Mouse (Mus musculus) forebrain, embryonic 14.5 days (tissue): ENCODE measurements around the gene Cabin1. TPM values are rescaled to one million over a fixed set of nuclear protein-coding genes. Genes with fewer than 3 reads are reported as not detected.

Source experiments
- ATAC-seq: fragments of 200-750 bp; cut with Nextera tagmentation; 2 replicates; pipeline ENCODE4 v1.8.0; 2017; ENCODE audit warnings: mild to moderate bottlenecking, moderate library complexity
- DNase-seq: peaks from one replicate; pipeline ENCODE4 v3.0.0-alpha.2; 2015; ENCODE audit warnings: low spot score
- H3K27ac ChIP-seq: fragments of 300-500 bp; sonication (generic); 2 replicates; pipeline ENCODE4 v1.5.1; 2014; ENCODE audit warnings: low read depth, mild to moderate bottlenecking, control low read depth, low read length, moderate library complexity
- H3K27me3 ChIP-seq: fragments of 300-500 bp; sonication (generic); replicated peaks from 2 replicates; pipeline ENCODE4 v1.6.1; 2014; ENCODE audit warnings: low read length, control low read depth, mixed read lengths; ENCODE audit not compliant: control insufficient read depth, insufficient read depth
- H3K36me3 ChIP-seq: fragments of 300-500 bp; sonication (generic); 2 replicates; pipeline ENCODE4 v1.6.1; 2014; ENCODE audit warnings: low read length, control low read depth; ENCODE audit not compliant: control insufficient read depth, insufficient read depth
- H3K4me1 ChIP-seq: fragments of 300-500 bp; sonication (generic); 2 replicates; pipeline ENCODE4 v1.6.1; 2014; ENCODE audit warnings: antibody characterized with exemption, low read length, control low read depth; ENCODE audit not compliant: control insufficient read depth, insufficient read depth
- H3K4me2 ChIP-seq: fragments of 300-500 bp; sonication (generic); 2 replicates; pipeline ENCODE4 v1.6.1; 2014; ENCODE audit warnings: mild to moderate bottlenecking, control low read depth, low read length
- H3K4me3 ChIP-seq: fragments of 300-500 bp; sonication (generic); 2 replicates; pipeline ENCODE4 v1.5.1; 2014; ENCODE audit warnings: low read depth, low read length, control low read depth
- H3K9ac ChIP-seq: fragments of 300-500 bp; sonication (generic); 2 replicates; pipeline ENCODE4 v1.6.1; 2014; ENCODE audit warnings: mild to moderate bottlenecking, low read length, control low read depth, moderate library complexity
- H3K9me3 ChIP-seq: fragments of 300-500 bp; sonication (generic); replicated peaks from 2 replicates; pipeline ENCODE4 v1.6.1; 2016; ENCODE audit warnings: low read length, control low read depth, mixed read lengths; ENCODE audit not compliant: control insufficient read depth
- WGBS: fragments of 180-500 bp; shearing (Covaris S2); extraction: QIAGEN DNeasy Blood & Tissue Kit; methylation state at CpG from one replicate; pipeline ENCODE4 v1.1.7; 2014; 5-methylcytosine and 5-hydroxymethylcytosine counted together
- polyA plus RNA-seq: library from polyadenylated mRNA; unstranded; fragments of >200 nt; fragmentation: Nextera tagmentation; extraction: Ambion mirVana; gene quantifications from 2 replicates; pipeline ENCODE4 v1.2.1, GENCODE M21; 2014

The Cabin1 gene
- polyA plus RNA-seq, 1 experiment from 2014 or later: 32.0 TPM

DNA sequence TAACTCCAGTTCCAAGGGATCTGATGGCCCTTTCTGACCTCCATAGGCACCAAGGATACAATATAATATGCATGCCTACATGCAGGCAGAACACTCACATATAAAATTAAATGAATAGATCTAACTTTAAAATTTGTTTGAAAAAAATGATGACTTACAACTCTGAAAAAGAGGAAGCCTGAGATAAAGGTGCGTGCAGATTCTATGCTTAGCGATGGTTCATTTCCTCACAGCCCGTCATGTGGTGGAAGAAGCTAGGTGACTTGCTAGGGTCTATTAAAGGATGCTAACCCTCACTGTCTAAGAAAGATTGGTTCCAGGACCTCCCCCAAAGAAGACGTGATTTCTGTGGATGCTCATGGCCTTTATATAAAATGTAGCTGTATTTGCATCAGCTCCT lies 148.1 kb downstream of the Cabin1 start:
- no peaks in the 10 kb centered on the region for H3K36me3 ChIP-seq
- H3K9ac ChIP-seq: no peak overlapping the region
- no peaks in the 10 kb centered on the region for H3K9me3 ChIP-seq
- DNase-seq: no peak
- ATAC-seq: no peak
- H3K4me2 ChIP-seq: no peak overlapping the region
- H3K27ac ChIP-seq: no peak overlapping the region
- no peaks in the 10 kb centered on the region for H3K4me1 ChIP-seq
- WGBS: 86% methylated on average over 4 of the region's 4 CpGs
- H3K27me3 ChIP-seq: no peaks in the 10 kb centered on the region
- no peak overlapping the region for H3K4me3 ChIP-seq

DNA sequence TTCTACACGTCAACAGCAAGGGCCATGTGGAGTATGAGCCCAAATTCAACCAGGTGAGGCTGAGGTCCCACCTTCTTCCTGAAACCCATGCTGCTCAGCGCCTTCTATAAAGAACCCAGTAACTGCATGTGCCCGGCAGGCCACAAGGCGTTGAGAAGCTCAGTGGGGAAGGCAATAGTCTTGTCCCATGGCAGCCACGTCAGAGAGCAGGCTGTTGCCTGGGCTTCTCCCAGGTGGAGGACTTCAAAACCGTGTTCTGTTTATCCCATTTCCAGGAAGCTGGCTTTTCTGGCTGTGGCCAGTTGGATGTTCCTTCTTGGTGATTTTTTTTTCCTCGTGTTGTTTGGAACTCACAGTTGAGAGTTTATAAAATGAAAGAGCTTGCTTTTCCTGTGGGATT lies 153.7 kb downstream of the Cabin1 start:
- Histone ChIP-seq H3K4me1 (no peaks in the 10 kb centered on the region), H3K4me2 (no peak overlapping the region), H3K9ac (no peak overlapping the region), H3K4me3 (no peak overlapping the region), H3K36me3 (no peaks in the 10 kb centered on the region), H3K27me3 (no peaks in the 10 kb centered on the region), H3K9me3 (no peaks in the 10 kb centered on the region), H3K27ac (no peak overlapping the region)
- WGBS: 73% methylated on average over 7 of the region's 7 CpGs
- DNase-seq: no peak
- ATAC-seq: no peak

DNA sequence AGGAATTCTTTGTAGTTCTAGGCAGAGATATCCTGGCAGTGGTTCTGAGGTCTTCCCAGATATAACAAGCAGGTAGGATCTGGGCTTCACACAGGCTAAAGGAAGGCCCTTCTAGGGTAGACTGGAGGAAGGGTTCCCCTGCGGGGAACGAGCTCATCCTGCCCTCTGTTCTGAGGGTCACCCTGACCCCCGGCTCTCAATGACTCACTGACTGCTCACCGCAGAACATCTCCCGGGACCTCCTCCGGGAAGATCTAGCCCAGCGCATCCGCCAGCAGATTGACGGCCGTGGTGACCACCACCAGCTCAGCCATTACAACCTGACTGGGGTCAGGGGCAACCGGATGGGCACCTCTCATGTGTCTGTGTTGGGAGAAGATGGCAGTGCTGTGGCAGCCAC lies 155.2 kb downstream of the Cabin1 start:
- no peak overlapping the region for H3K9ac ChIP-seq
- H3K36me3 ChIP-seq: no peaks in the 10 kb centered on the region

GRCm38 (mm10) chr10:75607253-75607652 lies 156.9 kb downstream of the Cabin1 start:
- no peaks in the 10 kb centered on the region for H3K36me3 ChIP-seq
- 86% methylated on average over 4 of the region's 4 CpGs for WGBS
- H3K4me3 ChIP-seq: no peak overlapping the region
- H3K4me1 ChIP-seq: no peaks in the 10 kb centered on the region
- H3K27ac ChIP-seq: no peak overlapping the region
- no peak for ATAC-seq
- H3K27me3 ChIP-seq: no peaks in the 10 kb centered on the region
- no peaks in the 10 kb centered on the region for H3K9me3 ChIP-seq
- no peak overlapping the region for H3K9ac ChIP-seq
- DNase-seq: no peak
- H3K4me2 ChIP-seq: no peak overlapping the region

More for the DNA sequence above, 155.2 kb downstream of the Cabin1 start:
- Histone ChIP-seq H3K27ac (no peak overlapping the region), H3K27me3 (no peaks in the 10 kb centered on the region), H3K9me3 (no peaks in the 10 kb centered on the region), H3K4me1 (no peaks in the 10 kb centered on the region), H3K4me2 (no peak overlapping the region), H3K4me3 (no peak overlapping the region)
- ATAC-seq (no peak), DNase-seq (no peak)
- WGBS: 93% methylated on average over 11 of the region's 11 CpGs

DNA sequence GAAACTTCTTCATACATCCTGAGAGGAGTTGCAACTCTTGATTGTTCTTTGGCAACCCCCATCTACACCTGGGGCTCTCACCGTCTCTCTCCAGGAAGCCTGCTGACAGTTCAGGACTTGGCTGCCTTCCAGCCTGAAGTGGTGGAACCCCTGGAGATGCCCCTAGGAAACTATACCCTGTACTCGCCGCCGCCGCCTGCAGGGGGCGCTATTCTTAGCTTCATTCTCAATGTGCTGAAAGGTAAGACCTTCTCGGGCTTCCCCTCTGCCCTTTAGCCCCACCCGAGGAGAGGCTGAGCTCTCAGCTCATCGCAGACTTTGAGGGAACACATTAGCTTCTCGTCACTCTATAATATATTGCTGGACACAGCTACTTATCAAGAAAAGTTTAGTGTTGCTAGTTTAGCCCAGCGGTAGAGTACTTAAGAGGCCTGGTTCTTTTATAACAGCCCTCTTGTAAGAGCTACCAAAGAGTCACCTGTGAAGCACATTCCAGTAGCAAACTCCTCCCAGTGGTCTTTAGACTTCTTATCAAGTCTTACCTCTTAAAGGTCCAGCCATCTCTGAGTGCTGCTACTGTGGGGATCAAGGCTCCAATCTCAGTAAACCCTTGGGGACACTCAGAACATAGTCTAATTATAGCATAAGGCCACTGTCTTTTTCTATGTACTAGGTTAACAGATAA lies 158.8 kb downstream of the Cabin1 start:
- Histone ChIP-seq H3K9me3 (no peaks in the 10 kb centered on the region), H3K4me3 (no peak overlapping the region), H3K27ac (no peak overlapping the region), H3K36me3 (no peaks in the 10 kb centered on the region), H3K4me2 (no peak overlapping the region), H3K9ac (no peak overlapping the region), H3K27me3 (no peaks in the 10 kb centered on the region), H3K4me1 (no peaks in the 10 kb centered on the region)
- DNase-seq (no peak), ATAC-seq (no peak)
- 47% methylated on average over 11 of the region's 11 CpGs for WGBS

DNA sequence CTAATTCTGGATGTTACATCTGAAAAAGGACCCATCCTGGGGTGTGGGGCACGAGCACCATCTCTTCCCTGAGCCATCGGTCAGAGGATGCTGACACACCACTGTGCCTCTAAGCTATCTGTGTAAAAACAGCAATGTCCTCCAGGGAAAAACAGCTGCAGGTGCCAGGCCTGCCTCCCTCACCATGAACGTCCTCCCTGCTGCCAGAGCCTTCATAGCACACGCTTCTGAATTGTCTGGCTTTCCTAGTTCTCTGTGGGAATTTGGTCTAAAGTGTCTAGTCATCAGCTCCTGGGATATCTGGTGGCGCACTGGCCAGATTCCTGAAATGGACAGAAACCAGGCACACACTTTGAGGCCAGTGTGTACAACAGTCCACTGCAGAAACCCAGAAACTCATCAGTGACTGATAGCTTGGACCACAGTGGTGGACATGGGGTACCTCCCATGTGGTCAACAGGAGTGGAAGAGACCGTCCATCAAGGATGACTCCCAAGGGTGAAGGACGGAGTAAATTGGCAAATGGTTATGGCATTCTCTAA lies 163.9 kb downstream of the Cabin1 start:
- Histone ChIP-seq H3K9ac (no peak overlapping the region), H3K27me3 (no peaks in the 10 kb centered on the region), H3K27ac (no peak overlapping the region), H3K36me3 (no peaks in the 10 kb centered on the region), H3K9me3 (0 out of 2 replicates have a peak, but pooled peaks cover 3% of the 10 kb centered on the region), H3K4me2 (no peak overlapping the region), H3K4me1 (no peaks in the 10 kb centered on the region), H3K4me3 (no peak overlapping the region)
- WGBS: 89% methylated on average over 7 of the region's 7 CpGs
- DNase-seq: no peak
- no peak for ATAC-seq

Other genes with a start within 250 kb of the Cabin1 start
- gene Snrpd3, start 246.8 kb downstream of the Cabin1 start, polyA plus RNA-seq: 137 and 144 TPM in 2 replicates
- gene Gucd1, start 246.4 kb downstream of the Cabin1 start, polyA plus RNA-seq: 26.9 and 29.5 TPM in 2 replicates
- gene Lrrc75b, start 204.0 kb downstream of the Cabin1 start, polyA plus RNA-seq: 15.7 and 18.8 TPM in 2 replicates
- 1.1 and 1.2 TPM in 2 replicates for gene Ggt1, start 202.7 kb downstream of the Cabin1 start, polyA plus RNA-seq
- 1.8 and 2.1 TPM in 2 replicates for gene Ggt5, start 175.0 kb downstream of the Cabin1 start, polyA plus RNA-seq
- 1.3 TPM in 2 replicates for gene Susd2, start 120.3 kb downstream of the Cabin1 start, polyA plus RNA-seq
- 65.1 and 79.7 TPM in 2 replicates for gene Ddt, start 9.1 kb upstream of the Cabin1 start, polyA plus RNA-seq
- 0.34 TPM in 1 of 2 replicates, not detected in the other for gene Gm20441, start 16.6 kb upstream of the Cabin1 start, polyA plus RNA-seq
- 0.67 and 1.2 TPM in 2 replicates for gene Gstt3, start 17.1 kb upstream of the Cabin1 start, polyA plus RNA-seq
- 11.5 and 13.0 TPM in 2 replicates for gene Gstt1, start 34.2 kb upstream of the Cabin1 start, polyA plus RNA-seq
- gene Gstt4, start 58.2 kb upstream of the Cabin1 start, polyA plus RNA-seq: not detected in 2 replicates
- gene Gstt2, start 73.1 kb upstream of the Cabin1 start, polyA plus RNA-seq: 4.1 and 6.0 TPM in 2 replicates
- 1,715 and 2,306 TPM in 2 replicates for gene Mif, start 95.9 kb upstream of the Cabin1 start, polyA plus RNA-seq
- gene Derl3, start 129.1 kb upstream of the Cabin1 start, polyA plus RNA-seq: 1.6 and 1.7 TPM in 2 replicates
- 253 and 292 TPM in 2 replicates for gene Smarcb1, start 157.3 kb upstream of the Cabin1 start, polyA plus RNA-seq
- 32.7 TPM in 2 replicates for gene Chchd10, start 168.8 kb upstream of the Cabin1 start, polyA plus RNA-seq
- 19.4 and 25.1 TPM in 2 replicates for gene Mmp11, start 172.2 kb upstream of the Cabin1 start, polyA plus RNA-seq
- gene Gm867, start 176.3 kb upstream of the Cabin1 start, polyA plus RNA-seq: not detected in 2 replicates
- 0.63 TPM in 1 of 2 replicates, not detected in the other for gene Vpreb3, start 178.7 kb upstream of the Cabin1 start, polyA plus RNA-seq
- gene Gm5134, start 190.2 kb upstream of the Cabin1 start, polyA plus RNA-seq: not detected in 2 replicates